Mouse (Mus musculus) heart, postnatal 14 days (tissue): Measurements from ENCODE around the gene Ptpn1. TPM values are rescaled to one million over a fixed set of nuclear protein-coding genes. Genes with fewer than 3 reads are reported as not detected.
A peak's percentile ranks its signal among the peaks of the same experiment; 100 is the strongest.

Source experiments
- DNase-seq, 2 experiments: peaks; one replicate each; pipeline ENCODE4 v3.0.0; 2021 to 2022
- intact Hi-C: fragments of 180-260 bp; cut with DNase I; formaldehyde crosslinking; loops from one replicate; pipeline ENCODE4 v1.15.1; 2025
- total RNA-seq, 2 experiments: library from RNA; stranded (reverse); gene quantifications; 2 replicates each; pipeline ENCODE4 v1.2.3; 2021

The Ptpn1 gene
- total RNA-seq, 2 experiments from 2014 or later: 24.0 to 27.8 TPM

- intact Hi-C loops: no loop called here
- DNase-seq: no peak
Observed at GRCm38 (mm10) chr2:167963176-167963575, 31.3 kb downstream of the Ptpn1 start.

GRCm38 (mm10) chr2:167963778-167964300 lies 32.0 kb downstream of the Ptpn1 start:
- intact Hi-C loops: no loop called here
- no peak for DNase-seq

GRCm38 (mm10) chr2:167964320-167964719 lies 32.5 kb downstream of the Ptpn1 start:
- intact Hi-C loops: no loop called here
- DNase-seq: no peak

GRCm38 (mm10) chr2:167965911-167966310 lies 34.1 kb downstream of the Ptpn1 start:
- intact Hi-C loops: no loop called here
- DNase-seq: no peak

- intact Hi-C loops: no loop called here
- no peak for DNase-seq
Observed at GRCm38 (mm10) chr2:167968504-167968903, 36.6 kb downstream of the Ptpn1 start.

GRCm38 (mm10) chr2:167969851-167970541 lies 38.1 kb downstream of the Ptpn1 start:
- intact Hi-C loops: no loop called here

GRCm38 (mm10) chr2:167972146-167972545 lies 40.3 kb downstream of the Ptpn1 start:
- intact Hi-C loops: no loop called here
- no peak for DNase-seq

More at GRCm38 (mm10) chr2:167969851-167970541, 38.1 kb downstream of the Ptpn1 start:
- DNase-seq: no peak

GRCm38 (mm10) chr2:167972809-167973208 lies 41.0 kb downstream of the Ptpn1 start:
- intact Hi-C loops: no loop called here
- DNase-seq: no peak

GRCm38 (mm10) chr2:167975746-167976145 lies 43.9 kb downstream of the Ptpn1 start:
- intact Hi-C loops: no loop called here
- no peak for DNase-seq

- intact Hi-C loops: no loop called here
- no peak for DNase-seq
Observed at GRCm38 (mm10) chr2:167978271-167978670, 46.4 kb downstream of the Ptpn1 start.

- intact Hi-C loops: no loop called here
Observed at GRCm38 (mm10) chr2:167980391-167980790, 48.5 kb downstream of the Ptpn1 start.

GRCm38 (mm10) chr2:167982646-167983045 lies 50.8 kb downstream of the Ptpn1 start:
- intact Hi-C loops: no loop called here
- peak in 1 of 2 experiments; percentile 48 for DNase-seq

More at GRCm38 (mm10) chr2:167980391-167980790, 48.5 kb downstream of the Ptpn1 start:
- DNase-seq: no peak

GRCm38 (mm10) chr2:167984371-167984770 lies 52.5 kb downstream of the Ptpn1 start:
- DNase-seq: no peak
- intact Hi-C loops: no loop called here

GRCm38 (mm10) chr2:167984946-167985345 lies 53.1 kb downstream of the Ptpn1 start:
- intact Hi-C loops: loop anchor here (5.0 kb wide), 1 partner anchor 112 kb away; no protein-coding TSS in a partner anchor
- DNase-seq: no peak

- peak; percentile 54 to 69 for DNase-seq
- intact Hi-C loops: loop anchor here (5.0 kb wide), 1 partner anchor 111 kb away; no protein-coding TSS in a partner anchor
Observed at GRCm38 (mm10) chr2:167986762-167987161, 54.9 kb downstream of the Ptpn1 start.

- intact Hi-C loops: loop anchor here (5.0 kb wide), 1 partner anchor 110 kb away; no protein-coding TSS in a partner anchor
- DNase-seq: no peak
Observed at GRCm38 (mm10) chr2:167987640-167988039, 55.8 kb downstream of the Ptpn1 start.

- intact Hi-C loops: loop anchor here (5.0 kb wide), 1 partner anchor 108 kb away; no protein-coding TSS in a partner anchor
- peak; percentile 70 to 71 for DNase-seq
Observed at GRCm38 (mm10) chr2:167989310-167989709, 57.5 kb downstream of the Ptpn1 start.

GRCm38 (mm10) chr2:167993260-167993659 lies 61.4 kb downstream of the Ptpn1 start:
- DNase-seq: no peak
- intact Hi-C loops: no loop called here

- intact Hi-C loops: no loop called here
- DNase-seq: no peak
Observed at GRCm38 (mm10) chr2:167995870-167996635, 64.2 kb downstream of the Ptpn1 start.

- intact Hi-C loops: no loop called here
- no peak for DNase-seq
Observed at GRCm38 (mm10) chr2:167996672-167997215, 64.9 kb downstream of the Ptpn1 start.

GRCm38 (mm10) chr2:167997562-167997961 lies 65.7 kb downstream of the Ptpn1 start:
- intact Hi-C loops: no loop called here
- DNase-seq: no peak
